ENCODE assay signal across 13 mouse cellular contexts in the genomic region with DNA sequence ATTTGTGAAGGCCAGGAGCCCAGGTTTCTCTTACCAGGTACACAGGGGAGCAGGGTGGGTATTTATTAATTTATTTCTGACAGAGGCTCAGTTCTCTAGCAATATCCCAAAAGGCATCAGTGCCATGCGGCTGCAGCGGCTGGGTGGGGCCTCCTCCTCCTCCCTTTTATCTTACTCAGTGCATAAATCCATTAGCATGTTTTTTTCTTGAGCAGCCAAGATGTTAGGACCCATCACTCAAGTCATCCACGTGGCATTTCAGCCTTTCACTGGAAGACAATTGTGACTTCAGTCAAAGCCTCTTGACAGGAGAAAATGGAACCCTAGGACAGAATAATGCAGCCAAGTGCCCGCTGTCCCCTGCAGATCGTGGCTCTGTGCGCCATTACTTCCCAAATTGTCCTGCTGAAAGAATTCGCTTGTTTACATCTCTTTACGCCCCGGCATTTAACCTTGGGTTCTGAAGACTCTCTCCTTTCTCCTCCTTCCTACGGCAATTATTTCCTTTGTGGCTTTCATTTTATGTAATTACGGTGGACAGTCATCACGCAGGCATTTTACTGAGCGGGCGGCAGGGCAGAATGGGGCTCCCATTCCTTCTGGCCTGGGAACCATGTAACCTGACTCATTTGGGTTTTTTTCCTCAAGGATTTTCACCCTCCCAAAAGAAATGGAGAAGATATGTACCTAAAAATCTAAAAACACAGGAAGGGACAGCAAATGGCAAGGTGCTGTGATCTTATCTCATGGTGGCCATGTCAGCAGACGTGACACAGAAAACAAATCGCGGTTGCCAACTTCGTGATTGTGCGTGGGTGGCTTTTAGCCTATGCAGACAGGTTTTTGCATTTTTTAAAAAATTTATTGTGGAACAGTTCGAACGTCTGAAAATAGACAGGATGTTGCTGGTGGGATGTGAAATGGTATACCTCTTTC.
A peak's percentile ranks its signal among the peaks of the same experiment; 100 is the strongest.
DNase-seq lines count a peak whose midpoint lies in the region; ATAC-seq lines count a peak whose summit lies in the region.
"Had no signal": no experiment of that assay in that cellular context is flagged by ENCODE, and none has a peak within 500 bp of the region (broad histone marks: within the 10 kb centered on the region; RNA-seq: fewer than 3 reads in every experiment).

No protein-coding gene starts in this region.

- H3K36me3 ChIP-seq in forebrain, embryonic 12.5 days (replicated peaks), result no peaks in the 10 kb centered on the region
- no peaks in the 10 kb centered on the region for H3K36me3 ChIP-seq in forebrain, embryonic 15.5 days
- H3K36me3 ChIP-seq in neural tube, embryonic 12.5 days, result no peaks in the 10 kb centered on the region
- no peaks in the 10 kb centered on the region for H3K36me3 ChIP-seq in intestine, embryonic 15.5 days
- H3K36me3 ChIP-seq: heart, embryonic 13.5 days; liver, embryonic 15.5 days; midbrain, embryonic 10.5 days had no signal

- H3K9ac ChIP-seq in forebrain, embryonic 12.5 days, result no peak overlapping the region
- H3K9ac ChIP-seq in forebrain, embryonic 15.5 days (replicated peaks), result no peak overlapping the region
- H3K9ac ChIP-seq in neural tube, embryonic 12.5 days, result no peak overlapping the region
- no peak overlapping the region for H3K9ac ChIP-seq in intestine, embryonic 15.5 days
- H3K9ac ChIP-seq: heart, embryonic 13.5 days; liver, embryonic 15.5 days had no signal

- no peak overlapping the region; the same call in 1 of the 2 replicates for H3K4me2 ChIP-seq in forebrain, embryonic 12.5 days
- H3K4me2 ChIP-seq in forebrain, embryonic 15.5 days (replicated peaks), result no peak overlapping the region
- peak overlapping the region; percentile 24; the same call in 1 of the 2 replicates for H3K4me2 ChIP-seq in neural tube, embryonic 12.5 days (replicated peaks)
- H3K4me2 ChIP-seq in intestine, embryonic 15.5 days (replicated peaks), result no peak overlapping the region
- H3K4me2 ChIP-seq: heart, embryonic 13.5 days; liver, embryonic 15.5 days had no signal

- WGBS in forebrain, embryonic 12.5 days, result 56% methylated on average over 21 of the region's 21 CpGs
- WGBS in forebrain, embryonic 15.5 days, result 52% methylated on average over 21 of the region's 21 CpGs
- 38% methylated on average over 21 of the region's 21 CpGs for WGBS in neural tube, embryonic 12.5 days
- 60% methylated on average over 21 of the region's 21 CpGs for WGBS in intestine, embryonic 15.5 days

- no peak overlapping the region for H3K27ac ChIP-seq in forebrain, embryonic 12.5 days
- H3K27ac ChIP-seq in forebrain, embryonic 15.5 days (replicated peaks), result no peak overlapping the region
- no peak overlapping the region for H3K27ac ChIP-seq in neural tube, embryonic 12.5 days
- no peak overlapping the region for H3K27ac ChIP-seq in intestine, embryonic 15.5 days
- H3K27ac ChIP-seq: gastrocnemius, adult 2 months; heart, embryonic 13.5 days; liver, embryonic 15.5 days; midbrain, embryonic 10.5 days had no signal

- ATAC-seq in forebrain, embryonic 12.5 days (ENCODE audit: low FRiP score), result peak; percentile 68; the same call in 1 of the 2 replicates
- no peak; the same call in 1 of the 2 replicates for ATAC-seq in forebrain, embryonic 15.5 days (replicated peaks)
- no peak for ATAC-seq in neural tube, embryonic 12.5 days (ENCODE audit: low FRiP score, low read depth)
- ATAC-seq in intestine, embryonic 15.5 days, result no peak
- ATAC-seq: intestine, embryonic 16.5 days had no signal

- peaks cover 9% of the 10 kb centered on the region for H3K4me1 ChIP-seq in forebrain, embryonic 12.5 days
- 0 out of 2 replicates have a peak, but pooled peaks cover 7% of the 10 kb centered on the region for H3K4me1 ChIP-seq in forebrain, embryonic 15.5 days
- H3K4me1 ChIP-seq in neural tube, embryonic 12.5 days, result 0 out of 2 replicates have a peak, but pooled peaks cover 5% of the 10 kb centered on the region
- 0 out of 2 replicates have a peak, but pooled peaks cover 2% of the 10 kb centered on the region for H3K4me1 ChIP-seq in intestine, embryonic 15.5 days (replicated peaks)
- H3K4me1 ChIP-seq: heart, embryonic 13.5 days had no signal

- no peak overlapping the region for H3K4me3 ChIP-seq in forebrain, embryonic 12.5 days (replicated peaks)
- no peak overlapping the region for H3K4me3 ChIP-seq in forebrain, embryonic 15.5 days
- no peak overlapping the region for H3K4me3 ChIP-seq in neural tube, embryonic 12.5 days
- H3K4me3 ChIP-seq in intestine, embryonic 15.5 days (replicated peaks), result no peak overlapping the region
- H3K4me3 ChIP-seq: gastrocnemius, adult 2 months; heart, embryonic 13.5 days; liver, embryonic 15.5 days; midbrain, embryonic 10.5 days had no signal

- no peak for DNase-seq in neural tube, embryonic 10.5 days (ENCODE audit: extremely low spot score, low spot score)
- DNase-seq in frontal cortex, postnatal 36 days (ENCODE audit: low spot score in 2 of 2), result peak; percentile 38 to 71
- DNase-seq in thymus, postnatal 14 days, result no peak
- no peak for DNase-seq in heart, adult 18-20 months
- DNase-seq: gastrocnemius, adult 2 months had no signal

- H3K27me3 ChIP-seq in forebrain, embryonic 12.5 days, result peaks cover 18% of the 10 kb centered on the region
- H3K27me3 ChIP-seq in forebrain, embryonic 15.5 days, result no peaks in the 10 kb centered on the region
- no peaks in the 10 kb centered on the region; the same call in 1 of the 2 replicates for H3K27me3 ChIP-seq in neural tube, embryonic 12.5 days (replicated peaks)
- H3K27me3 ChIP-seq in intestine, embryonic 15.5 days (replicated peaks), result no peaks in the 10 kb centered on the region
- H3K27me3 ChIP-seq: heart, embryonic 13.5 days had no signal

- H3K9me3 ChIP-seq in forebrain, embryonic 12.5 days, result no peaks in the 10 kb centered on the region
- no peaks in the 10 kb centered on the region for H3K9me3 ChIP-seq in forebrain, embryonic 15.5 days
- no peaks in the 10 kb centered on the region for H3K9me3 ChIP-seq in neural tube, embryonic 12.5 days
- no peaks in the 10 kb centered on the region for H3K9me3 ChIP-seq in intestine, embryonic 15.5 days
- H3K9me3 ChIP-seq: heart, embryonic 13.5 days; liver, embryonic 15.5 days; midbrain, embryonic 10.5 days had no signal

Comparison
In these comparisons a context has a peak if more than half of its experiments do, and no peak if none do; other contexts are left out.
1. DNase-seq: peak in frontal cortex, postnatal 36 days (2 of 2); none in neural tube, embryonic 10.5 days (single experiment), thymus, postnatal 14 days (single experiment) and heart, adult 18-20 months (0 of 2).